Mouse (Mus musculus) thymus, postnatal 0 days (tissue): Measurements from ENCODE around the gene Zcchc3. TPM values are rescaled to one million over a fixed set of nuclear protein-coding genes. Genes with fewer than 3 reads are reported as not detected.
A peak's percentile ranks its signal among the peaks of the same experiment; 100 is the strongest.

Source experiments
- DNase-seq: peaks from one replicate; pipeline ENCODE4 v3.0.0-alpha.2; 2015; ENCODE audit warnings: low spot score
- polyA plus RNA-seq: library from polyadenylated mRNA; unstranded; fragments of >200 nt; fragmentation: Nextera tagmentation; extraction: Ambion mirVana; gene quantifications from 2 replicates; pipeline ENCODE4 v1.2.1, GENCODE M21; 2015

The Zcchc3 gene
- polyA plus RNA-seq, 1 experiment from 2014 or later: 7.2 TPM

DNA sequence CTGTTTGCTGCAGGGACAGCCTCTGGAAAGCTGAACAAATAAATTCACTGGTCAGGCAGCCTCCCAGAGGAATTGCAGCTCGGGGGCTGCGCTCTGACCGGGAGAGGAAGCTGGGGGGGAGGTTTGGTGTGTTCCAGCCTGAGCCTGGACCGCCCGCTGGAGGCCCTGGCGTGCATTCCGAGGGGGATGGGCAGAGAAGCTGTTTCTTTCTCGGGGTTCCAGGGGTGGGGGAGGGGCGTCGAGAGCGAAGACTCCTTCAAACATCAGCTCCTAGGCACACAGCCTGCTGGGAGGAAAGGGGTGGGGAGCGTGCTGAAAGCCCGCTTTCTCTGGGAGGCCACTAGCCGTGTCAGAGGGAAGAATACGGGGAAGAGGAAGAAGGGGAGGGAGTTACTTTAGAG is 3.9 kb downstream of the Zcchc3 start:
- no peak for DNase-seq

GRCm38 (mm10) chr2:152409781-152410180 is 5.0 kb downstream of the Zcchc3 start:
- no peak for DNase-seq

- DNase-seq: peak; percentile 91
Measured at GRCm38 (mm10) chr2:152406126-152406525, 8.7 kb downstream of the Zcchc3 start.

GRCm38 (mm10) chr2:152399122-152399542 is 15.7 kb downstream of the Zcchc3 start:
- DNase-seq: no peak

GRCm38 (mm10) chr2:152398691-152399090 is 16.1 kb downstream of the Zcchc3 start:
- DNase-seq: peak; percentile 85

GRCm38 (mm10) chr2:152397680-152398435 is 17.0 kb downstream of the Zcchc3 start, which contains the start of gene Sox12:
TSS of gene Sox12 (minus strand) at chr2:152398063.
- peak; percentile 90 for DNase-seq

- peak; percentile 69 for DNase-seq
Measured at GRCm38 (mm10) chr2:152397004-152397589, 17.7 kb downstream of the Zcchc3 start.

GRCm38 (mm10) chr2:152396110-152397003 is 18.5 kb downstream of the Zcchc3 start:
- DNase-seq: peak; percentile 88

- no peak for DNase-seq
Measured at GRCm38 (mm10) chr2:152395271-152395920, 19.4 kb downstream of the Zcchc3 start.

DNA sequence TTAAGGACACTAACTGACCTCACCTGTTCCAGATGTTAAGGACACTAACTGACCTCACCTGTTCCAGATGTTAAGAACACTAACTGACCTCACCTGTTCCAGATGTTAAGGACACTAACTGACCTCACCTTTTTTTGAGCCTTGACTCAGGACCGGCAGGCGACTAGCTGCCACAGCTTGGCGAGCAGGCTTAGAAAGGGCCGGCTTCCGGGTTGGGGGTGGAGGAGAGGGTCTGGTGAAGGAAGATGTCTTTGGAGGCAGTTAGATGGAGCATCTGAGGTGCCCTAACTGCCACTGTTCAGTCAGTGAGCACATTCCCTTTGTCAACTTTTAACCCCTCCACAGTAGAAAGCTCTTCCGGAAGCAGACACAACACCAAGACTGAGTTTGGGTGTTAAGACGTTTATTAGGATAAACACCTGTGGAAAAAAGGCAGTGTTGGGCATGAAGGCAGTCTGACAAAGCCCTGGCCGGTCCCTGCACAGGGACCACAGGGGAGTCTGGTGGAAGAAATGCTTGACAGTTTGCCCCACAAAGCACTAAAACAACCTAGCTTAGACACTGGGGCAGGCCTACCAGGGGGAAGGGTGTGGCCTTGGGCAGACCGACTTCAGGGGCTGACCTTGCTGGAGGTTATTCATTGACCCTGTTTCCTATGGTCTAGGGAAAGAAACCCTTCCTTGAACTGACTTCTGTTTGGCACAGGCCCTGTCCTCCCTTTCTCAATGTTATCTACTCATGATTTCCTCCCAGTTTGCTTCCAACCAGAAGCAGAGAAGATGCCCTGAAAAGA is 21.4 kb downstream of the Zcchc3 start:
- DNase-seq: no peak

DNA sequence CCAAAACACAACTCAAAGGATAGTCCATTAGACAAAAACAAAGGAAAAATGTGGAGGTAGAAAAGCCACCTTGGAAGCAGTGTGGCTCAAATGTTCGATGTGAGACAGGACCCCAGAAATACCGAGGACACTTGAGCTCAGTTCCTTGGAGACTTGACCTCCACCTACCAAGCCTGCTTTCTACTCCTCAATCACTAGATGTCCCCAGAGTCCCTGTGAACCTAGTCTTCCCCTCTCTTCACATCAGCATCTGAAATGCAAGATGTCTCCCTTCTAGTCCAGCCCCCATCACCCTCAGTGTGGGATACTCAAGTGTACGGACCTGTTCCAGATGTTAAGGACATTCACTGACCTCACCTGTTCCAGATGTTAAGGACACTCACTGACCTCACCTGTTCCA is 22.0 kb downstream of the Zcchc3 start:
- peak; percentile 63 for DNase-seq

DNA sequence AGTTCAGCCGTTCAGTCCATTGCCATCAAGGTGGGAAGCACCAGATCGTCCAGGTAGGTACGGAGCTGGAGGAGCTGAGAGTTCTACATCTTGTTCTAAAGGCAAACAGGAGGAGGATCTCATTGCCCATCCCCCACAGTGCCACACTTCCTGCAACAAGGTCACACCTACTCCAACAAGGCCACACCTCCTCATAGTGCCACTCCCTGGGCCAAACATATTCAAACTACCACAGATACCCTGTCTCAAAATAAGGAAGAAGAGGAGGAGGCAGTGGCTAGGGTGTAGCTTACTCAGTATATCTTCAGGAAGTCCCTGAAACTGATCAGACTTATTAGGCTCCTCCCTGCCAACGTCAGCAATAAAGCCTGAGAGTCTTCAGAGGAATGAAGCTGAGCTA is 30.6 kb downstream of the Zcchc3 start:
- DNase-seq: no peak

- no peak for DNase-seq
Measured at GRCm38 (mm10) chr2:152376345-152376741, 38.5 kb downstream of the Zcchc3 start, which contains the start of gene Nrsn2. TSS of gene Nrsn2 (minus strand) at chr2:152376638.

GRCm38 (mm10) chr2:152375652-152376344 is 39.0 kb downstream of the Zcchc3 start:
- DNase-seq: no peak

DNA sequence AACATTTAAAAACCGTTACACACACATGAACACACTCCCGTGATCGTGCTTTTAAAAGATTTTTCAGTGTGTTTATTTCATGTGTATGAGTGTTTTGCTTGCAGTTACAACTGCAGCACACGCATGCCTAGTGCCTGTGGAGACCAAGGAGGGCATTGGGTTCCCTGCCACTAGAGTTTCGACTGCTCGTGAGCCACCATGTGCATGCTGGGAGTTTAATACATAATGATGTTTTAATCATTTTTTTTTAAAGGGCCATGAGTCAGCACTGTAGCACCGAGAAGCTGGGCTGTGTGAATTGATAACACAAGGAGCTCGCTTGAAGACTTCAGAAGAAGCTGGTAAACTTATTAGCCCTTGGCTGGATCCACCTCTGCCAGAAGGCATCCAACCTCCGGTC is 41.3 kb downstream of the Zcchc3 start:
- no peak for DNase-seq

DNA sequence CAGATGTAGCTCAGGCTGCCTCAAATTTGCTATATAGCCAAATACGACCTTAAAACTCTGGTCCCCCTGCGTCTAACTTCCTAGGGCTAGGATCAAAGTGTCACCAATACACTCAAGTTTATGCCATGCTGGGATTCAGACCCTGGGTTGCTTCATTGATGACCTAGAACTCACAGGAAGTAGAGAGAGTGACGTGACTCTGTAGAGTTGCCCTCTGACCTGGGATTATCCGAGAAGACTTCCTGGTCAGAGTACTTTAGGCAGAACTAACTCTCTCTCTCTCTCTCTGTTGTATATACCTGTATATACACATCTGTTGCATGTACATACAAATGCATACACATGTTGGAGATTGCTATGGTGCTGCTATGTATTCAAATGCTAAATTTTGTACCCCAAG is 42.2 kb downstream of the Zcchc3 start:
- DNase-seq: no peak

- peak; percentile 81 for DNase-seq
Measured at GRCm38 (mm10) chr2:152372104-152372503, 42.7 kb downstream of the Zcchc3 start.

- DNase-seq: peak; percentile 84
Measured at GRCm38 (mm10) chr2:152368532-152369140, 46.2 kb downstream of the Zcchc3 start.

DNA sequence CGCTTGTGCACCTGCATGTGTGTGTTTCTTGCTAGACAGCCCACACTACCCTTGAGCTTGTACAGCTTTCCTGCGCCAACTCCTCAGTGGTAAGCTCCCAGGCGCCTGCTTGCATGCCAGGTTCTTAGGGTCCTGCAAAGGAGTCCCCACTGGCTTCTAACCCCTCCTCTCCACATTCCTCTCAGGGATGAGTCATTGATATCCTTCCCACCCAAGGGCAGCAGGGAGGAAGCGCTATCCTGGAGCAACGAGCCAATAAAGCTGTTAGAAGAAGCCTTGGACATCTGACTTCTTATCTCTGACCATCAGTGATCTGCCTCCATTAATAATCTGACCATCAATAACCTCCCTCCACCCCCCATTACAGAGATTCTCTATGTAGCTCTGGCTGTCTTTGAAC is 46.9 kb downstream of the Zcchc3 start:
- no peak for DNase-seq
